Mouse (Mus musculus) midbrain, embryonic 12.5 days (tissue): ENCODE measurements around the gene H3f3b. TPM values are rescaled to one million over a fixed set of nuclear protein-coding genes. Genes with fewer than 3 reads are reported as not detected.
A peak's percentile ranks its signal among the peaks of the same experiment; 100 is the strongest.
"Not testable (repeated sequence)": the region's sequence is repeated elsewhere in the genome, so short reads cannot be mapped to it uniquely, and the experiment has no call there.

Experiments
- ATAC-seq: fragments of 200-750 bp; cut with Nextera tagmentation; 2 replicates; pipeline ENCODE4 v1.8.0; 2017; ENCODE audit warnings: low read depth, moderate TSS enrichment, moderate library complexity; ENCODE audit not compliant: low FRiP score
- H3K27ac ChIP-seq: fragments of 300-500 bp; sonication (generic); replicated peaks from 2 replicates; pipeline ENCODE4 v1.5.1; 2016; ENCODE audit warnings: mild to moderate bottlenecking
- H3K27me3 ChIP-seq: fragments of 300-500 bp; sonication (generic); 2 replicates; pipeline ENCODE4 v1.6.1; 2016; ENCODE audit warnings: mild to moderate bottlenecking
- H3K36me3 ChIP-seq: fragments of 300-500 bp; sonication (generic); 2 replicates; pipeline ENCODE4 v1.6.1; 2016
- H3K4me1 ChIP-seq: fragments of 300-500 bp; sonication (generic); 2 replicates; pipeline ENCODE4 v1.6.1; 2016
- H3K4me2 ChIP-seq: fragments of 300-500 bp; sonication (generic); replicated peaks from 2 replicates; pipeline ENCODE4 v1.6.1; 2016; ENCODE audit warnings: mild to moderate bottlenecking, moderate library complexity
- H3K4me3 ChIP-seq: fragments of 300-500 bp; sonication (generic); 2 replicates; pipeline ENCODE4 v1.5.1; 2016; ENCODE audit warnings: mild to moderate bottlenecking
- H3K9ac ChIP-seq: fragments of 300-500 bp; sonication (generic); replicated peaks from 2 replicates; pipeline ENCODE4 v1.6.1; 2016; ENCODE audit warnings: mild to moderate bottlenecking, moderate library complexity
- H3K9me3 ChIP-seq: fragments of 300-500 bp; sonication (generic); 2 replicates; pipeline ENCODE4 v1.6.1; 2016; ENCODE audit warnings: mild to moderate bottlenecking
- WGBS: fragments of 180-500 bp; shearing (Covaris S2); methylation state at CpG from one replicate; pipeline ENCODE4 v1.1.7; 2016; 5-methylcytosine and 5-hydroxymethylcytosine counted together
- polyA plus RNA-seq: library from polyadenylated mRNA; unstranded; fragments of >200 nt; fragmentation: Nextera tagmentation; extraction: Ambion mirVana; gene quantifications from 2 replicates; pipeline ENCODE4 v1.2.1, GENCODE M21; 2016

Gene H3f3b
- polyA plus RNA-seq, 1 experiment from 2014 or later: 2,249 TPM

DNA sequence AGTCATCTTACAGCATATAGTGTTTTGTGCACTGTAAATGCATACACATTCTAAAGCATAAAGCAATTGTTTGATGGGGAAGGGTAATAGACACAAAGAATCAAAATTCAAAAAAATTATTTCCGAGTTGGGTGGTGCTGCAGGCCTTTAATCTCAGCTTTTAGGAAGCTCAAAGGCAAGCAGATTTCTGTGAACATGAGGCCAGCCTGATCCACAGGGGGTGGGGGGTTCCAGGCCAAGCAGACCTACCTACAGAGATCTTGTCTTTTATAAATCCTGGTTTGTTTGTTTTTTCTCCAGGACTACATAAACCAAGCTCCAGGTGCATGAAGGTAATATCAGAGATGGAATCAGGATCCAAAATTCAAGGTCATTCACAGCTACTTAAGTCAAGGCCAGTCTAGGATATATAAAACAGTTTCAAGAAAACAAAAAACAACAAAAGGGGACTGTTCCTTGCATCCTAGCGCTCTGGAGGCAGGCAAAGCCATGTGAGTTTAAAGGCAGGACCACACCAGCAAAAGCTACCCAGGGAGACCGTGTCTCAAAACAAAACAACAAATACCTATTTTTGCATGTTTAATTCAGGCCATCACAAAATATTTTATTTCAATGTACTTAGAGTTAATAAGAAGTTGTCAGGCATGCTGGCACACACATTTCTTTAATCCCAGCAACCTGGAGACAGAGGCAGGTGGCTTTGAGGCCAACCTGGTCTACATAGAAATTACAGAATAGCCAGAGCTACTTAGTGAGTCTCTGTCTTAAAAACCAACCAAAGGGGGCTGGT lies 2.5 kb downstream of the H3f3b start:
- no peak overlapping the region for H3K4me3 ChIP-seq
- H3K4me2 ChIP-seq: no peak overlapping the region
- 87% methylated on average over 3 of the region's 3 CpGs for WGBS
- H3K9ac ChIP-seq: no peak overlapping the region
- peak overlapping the region; percentile 52; the same call in 1 of the 2 replicates for H3K27ac ChIP-seq
- no peak for ATAC-seq
- H3K9me3 ChIP-seq: no peaks in the 10 kb centered on the region
- no peaks in the 10 kb centered on the region for H3K27me3 ChIP-seq
- H3K4me1 ChIP-seq: peaks cover 17% of the 10 kb centered on the region
- 0 out of 2 replicates have a peak, but pooled peaks cover 10% of the 10 kb centered on the region for H3K36me3 ChIP-seq

DNA sequence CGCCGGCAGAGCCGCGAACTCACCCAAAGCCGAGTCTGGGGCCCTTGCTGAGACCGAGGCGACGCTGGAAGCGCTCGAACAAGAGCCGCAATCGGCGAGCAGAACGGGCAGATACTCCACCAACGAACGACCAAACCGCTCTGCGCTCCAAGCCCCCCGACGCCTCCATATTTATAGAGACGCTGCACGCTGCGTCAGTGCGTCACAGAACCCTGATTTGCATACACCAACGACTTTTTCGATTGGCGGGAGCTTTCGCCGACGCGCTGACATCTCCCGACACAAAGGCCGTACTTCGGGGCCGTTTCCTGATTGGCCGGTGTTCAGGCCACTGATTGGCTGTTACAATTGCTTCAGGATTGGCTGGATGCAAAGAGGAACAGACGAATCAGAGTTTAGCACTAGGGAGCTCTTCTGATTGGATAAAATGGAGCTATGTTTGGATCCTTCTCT lies 3.4 kb downstream of the H3f3b start:
- Histone ChIP-seq H3K4me1 (peaks cover 12% of the 10 kb centered on the region), H3K9me3 (no peaks in the 10 kb centered on the region), H3K27me3 (no peaks in the 10 kb centered on the region), H3K9ac (peak overlapping the region; percentile 100), H3K4me3 (peak overlapping the region; percentile 83), H3K4me2 (peak overlapping the region; percentile 59), H3K36me3 (0 out of 2 replicates have a peak, but pooled peaks cover 10% of the 10 kb centered on the region), H3K27ac (peak overlapping the region; percentile 99)
- ATAC-seq: peak; percentile 93
- under 1% methylated on average over 37 of the region's 37 CpGs for WGBS

DNA sequence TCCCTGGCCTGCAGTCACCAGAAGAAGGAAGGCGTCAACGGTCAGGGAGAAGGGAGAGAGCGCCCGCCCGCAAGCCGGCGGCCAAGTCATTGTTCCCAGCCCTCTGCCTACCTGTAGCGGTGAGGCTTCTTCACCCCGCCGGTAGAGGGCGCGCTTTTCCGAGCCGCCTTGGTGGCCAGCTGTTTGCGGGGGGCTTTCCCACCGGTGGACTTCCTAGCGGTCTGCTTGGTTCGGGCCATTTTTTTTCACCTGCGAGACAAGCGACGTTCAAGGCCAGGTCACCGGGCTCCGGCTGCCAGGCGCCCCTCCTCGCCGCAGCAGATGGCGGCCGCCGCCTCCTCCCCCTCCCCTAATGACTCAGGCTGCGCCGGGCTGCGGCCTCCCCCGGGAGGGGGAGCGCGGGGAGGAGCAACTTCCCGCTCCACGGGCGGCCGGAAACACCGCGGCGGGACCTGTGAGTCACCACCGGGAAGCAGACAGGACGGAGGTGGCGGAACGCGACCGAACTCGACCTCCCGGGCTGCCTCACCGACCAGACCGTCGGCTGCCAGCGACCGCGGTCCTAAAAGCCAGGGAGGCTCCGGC lies 3.9 kb downstream of the H3f3b start:
- Histone ChIP-seq H3K4me2 (peak overlapping the region; percentile 59), H3K36me3 (0 out of 2 replicates have a peak, but pooled peaks cover 10% of the 10 kb centered on the region), H3K27ac (peak overlapping the region; percentile 99), H3K27me3 (no peaks in the 10 kb centered on the region), H3K4me3 (peak overlapping the region; percentile 83), H3K9ac (peak overlapping the region; percentile 100), H3K9me3 (no peaks in the 10 kb centered on the region), H3K4me1 (peaks cover 12% of the 10 kb centered on the region)
- under 1% methylated on average over 53 of the region's 57 CpGs for WGBS
- ATAC-seq: peak; percentile 67

DNA sequence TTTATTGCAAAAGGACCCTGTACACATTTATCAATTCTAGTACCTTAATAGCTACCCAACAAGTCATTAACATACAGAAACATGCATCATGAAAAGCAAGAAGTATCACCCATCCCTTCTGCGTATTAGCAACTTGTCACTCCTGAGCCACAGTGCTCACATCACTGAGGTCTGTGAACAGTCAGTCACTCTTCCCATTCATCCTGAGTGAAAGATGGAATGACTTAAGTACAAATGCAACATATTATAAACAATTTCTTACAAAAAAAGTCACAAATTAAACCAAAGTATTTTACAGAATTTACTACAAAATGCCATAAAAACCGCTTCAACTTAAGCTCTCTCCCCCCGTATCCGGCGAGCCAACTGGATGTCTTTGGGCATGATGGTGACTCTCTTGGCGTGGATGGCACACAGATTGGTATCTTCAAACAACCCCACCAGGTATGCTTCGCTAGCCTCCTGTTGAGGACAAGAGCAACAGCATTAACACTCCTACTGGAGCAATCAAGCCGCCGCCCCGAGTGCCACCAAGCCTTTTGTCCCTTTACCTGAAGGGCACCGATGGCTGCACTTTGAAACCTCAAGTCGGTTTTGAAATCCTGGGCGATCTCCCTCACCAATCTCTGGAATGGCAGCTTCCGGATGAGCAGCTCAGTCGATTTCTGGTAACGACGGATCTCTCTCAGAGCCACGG lies 4.5 kb downstream of the H3f3b start:
- Histone ChIP-seq H3K4me1 (peaks cover 12% of the 10 kb centered on the region), H3K9ac (peak overlapping the region; percentile 100), H3K4me2 (peak overlapping the region; percentile 59), H3K36me3 (0 out of 2 replicates have a peak, but pooled peaks cover 10% of the 10 kb centered on the region), H3K4me3 (peak overlapping the region; percentile 83), H3K27ac (peak overlapping the region; percentile 99)
- not testable (repeated sequence) for H3K27me3 ChIP-seq, H3K9me3 ChIP-seq, ATAC-seq
- WGBS: 7% methylated on average over 18 of the region's 18 CpGs

DNA sequence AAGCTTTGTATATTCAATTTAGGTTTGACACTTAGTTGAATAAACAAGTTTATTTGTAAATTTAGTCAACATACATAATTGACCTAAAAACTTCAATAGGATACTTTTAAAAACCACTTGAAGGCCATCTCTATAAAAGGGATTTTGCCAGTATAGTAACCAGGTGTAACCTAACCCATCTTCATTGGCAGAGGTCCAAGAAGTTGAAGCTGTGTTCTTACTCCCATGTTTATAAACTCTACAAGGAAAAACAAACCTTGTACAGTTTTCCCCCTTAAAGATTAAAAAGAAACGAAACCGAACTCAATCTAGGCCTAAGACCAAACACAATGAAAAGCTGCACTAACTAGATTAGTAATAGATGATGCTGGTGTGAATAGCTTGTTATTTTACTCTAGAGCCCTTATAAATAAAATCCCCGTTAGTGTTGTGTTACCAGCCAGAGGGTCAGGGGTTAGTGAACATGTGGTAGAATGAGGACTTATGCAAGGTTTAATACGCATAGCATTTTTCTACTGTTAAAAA lies 5.4 kb downstream of the H3f3b start:
- H3K4me3 ChIP-seq: peak overlapping the region; percentile 83
- 0 out of 2 replicates have a peak, but pooled peaks cover 10% of the 10 kb centered on the region for H3K36me3 ChIP-seq
- peaks cover 12% of the 10 kb centered on the region for H3K4me1 ChIP-seq
- 78% methylated on average over 4 of the region's 4 CpGs for WGBS
- ATAC-seq: no peak
- H3K9ac ChIP-seq: peak overlapping the region; percentile 35; the same call in 1 of the 2 replicates
- peak overlapping the region; percentile 59 for H3K4me2 ChIP-seq
- no peaks in the 10 kb centered on the region for H3K27me3 ChIP-seq
- H3K27ac ChIP-seq: no peak overlapping the region
- no peaks in the 10 kb centered on the region for H3K9me3 ChIP-seq

DNA sequence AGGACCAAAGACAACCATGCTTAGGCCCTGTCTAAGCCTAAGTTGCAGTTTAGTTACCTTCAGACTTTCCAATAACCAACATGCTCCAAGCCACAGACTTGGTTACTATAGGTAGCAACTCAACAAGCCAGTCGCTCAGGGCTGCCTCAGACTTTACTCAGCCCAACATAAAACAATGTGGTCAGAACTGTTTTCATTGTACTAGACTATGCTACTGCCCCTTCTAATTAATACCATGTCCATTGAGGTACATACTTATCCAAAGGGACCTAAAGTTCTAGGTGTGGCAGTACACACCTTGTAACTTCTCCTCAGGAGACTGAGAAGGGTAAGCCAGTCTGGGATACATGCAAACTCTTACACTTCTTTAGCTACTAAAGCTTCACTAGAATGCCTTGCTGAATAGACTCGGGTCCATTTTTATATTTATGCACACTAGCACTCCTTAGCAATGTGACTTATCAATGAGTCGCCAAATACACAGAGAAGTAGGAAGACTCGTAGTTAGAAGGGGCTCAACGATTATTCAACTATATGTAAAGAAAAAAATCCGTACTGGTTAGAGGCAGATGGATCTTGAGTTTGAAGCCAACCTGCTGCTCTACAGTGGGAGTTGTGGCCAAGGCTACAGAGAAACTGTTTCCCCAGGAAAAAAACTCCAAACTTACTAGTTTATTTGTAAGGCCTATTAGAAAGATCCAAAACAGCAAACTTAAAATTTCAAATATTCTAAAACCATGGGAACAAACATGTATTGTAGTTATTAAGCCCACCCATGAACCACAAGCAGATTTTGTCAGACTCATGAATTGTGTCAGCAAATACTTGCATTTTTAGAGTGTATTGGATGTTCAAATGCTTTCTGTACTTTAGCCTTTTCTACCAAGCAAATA lies 6.2 kb downstream of the H3f3b start:
- Histone ChIP-seq H3K9me3 (no peaks in the 10 kb centered on the region), H3K36me3 (0 out of 2 replicates have a peak, but pooled peaks cover 10% of the 10 kb centered on the region), H3K27me3 (no peaks in the 10 kb centered on the region), H3K9ac (no peak overlapping the region), H3K4me1 (peaks cover 12% of the 10 kb centered on the region), H3K4me2 (peak overlapping the region; percentile 59), H3K27ac (no peak overlapping the region), H3K4me3 (0 out of 2 replicates have a peak overlapping the region, but pooled peaks have one; percentile 3)
- WGBS: 84% methylated on average over 6 of the region's 6 CpGs
- no peak for ATAC-seq

DNA sequence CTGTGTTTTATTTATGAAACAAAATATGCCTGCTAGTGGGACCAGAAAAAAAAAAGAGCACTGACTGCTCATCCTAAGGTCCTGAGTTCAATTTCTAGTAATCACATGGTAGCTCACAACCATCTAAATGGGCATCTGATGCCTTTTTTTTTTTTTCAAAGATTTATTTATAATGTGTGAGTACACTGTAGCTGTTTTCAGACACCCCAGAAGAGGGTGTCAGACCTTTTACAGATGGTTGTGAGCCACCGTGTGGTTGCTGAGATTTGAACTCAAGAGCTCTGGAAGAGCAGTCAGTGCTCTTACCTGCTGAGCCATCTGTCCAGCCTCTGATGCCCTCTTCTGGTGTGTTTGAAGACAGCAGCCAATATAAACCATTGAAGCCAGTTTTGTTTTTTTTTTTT lies 7.2 kb downstream of the H3f3b start:
- H3K9me3 ChIP-seq: no peaks in the 10 kb centered on the region
- H3K36me3 ChIP-seq: 0 out of 2 replicates have a peak, but pooled peaks cover 10% of the 10 kb centered on the region
- no peak overlapping the region for H3K4me2 ChIP-seq
- no peak overlapping the region for H3K4me3 ChIP-seq
- H3K9ac ChIP-seq: no peak overlapping the region
- no peak overlapping the region for H3K27ac ChIP-seq
- no peak for ATAC-seq
- WGBS: 51% methylated on average over 1 of the region's 1 CpGs
- no peaks in the 10 kb centered on the region for H3K27me3 ChIP-seq
- H3K4me1 ChIP-seq: peaks cover 12% of the 10 kb centered on the region

DNA sequence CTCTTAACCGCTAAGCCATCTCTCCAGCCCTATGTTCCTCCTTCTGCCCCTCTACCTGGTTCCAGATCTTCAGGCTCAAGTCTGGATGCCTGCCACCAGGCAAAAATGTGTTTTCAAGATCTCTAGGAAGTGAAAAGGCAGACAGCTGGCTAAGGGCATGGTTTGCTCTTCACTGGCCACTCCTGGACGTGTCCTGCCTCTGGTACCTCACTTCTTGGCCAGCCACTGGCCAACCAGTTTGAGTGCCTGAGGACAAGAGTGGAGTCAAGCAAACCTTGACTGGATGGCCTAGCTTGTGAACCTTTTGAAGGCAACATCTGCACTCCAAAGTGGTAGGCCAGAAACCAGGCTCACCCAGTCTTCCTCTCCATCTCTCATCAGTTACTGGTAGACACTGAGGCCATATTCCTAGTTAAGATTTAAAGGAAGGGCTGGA lies 7.8 kb downstream of the H3f3b start:
- H3K4me1 ChIP-seq: peaks cover 12% of the 10 kb centered on the region
- 82% methylated on average over 2 of the region's 2 CpGs for WGBS
- H3K9ac ChIP-seq: no peak overlapping the region
- 0 out of 2 replicates have a peak, but pooled peaks cover 10% of the 10 kb centered on the region for H3K36me3 ChIP-seq
- no peaks in the 10 kb centered on the region for H3K9me3 ChIP-seq
- no peak for ATAC-seq
- H3K4me3 ChIP-seq: no peak overlapping the region
- H3K27me3 ChIP-seq: no peaks in the 10 kb centered on the region
- H3K4me2 ChIP-seq: no peak overlapping the region
- no peak overlapping the region for H3K27ac ChIP-seq

DNA sequence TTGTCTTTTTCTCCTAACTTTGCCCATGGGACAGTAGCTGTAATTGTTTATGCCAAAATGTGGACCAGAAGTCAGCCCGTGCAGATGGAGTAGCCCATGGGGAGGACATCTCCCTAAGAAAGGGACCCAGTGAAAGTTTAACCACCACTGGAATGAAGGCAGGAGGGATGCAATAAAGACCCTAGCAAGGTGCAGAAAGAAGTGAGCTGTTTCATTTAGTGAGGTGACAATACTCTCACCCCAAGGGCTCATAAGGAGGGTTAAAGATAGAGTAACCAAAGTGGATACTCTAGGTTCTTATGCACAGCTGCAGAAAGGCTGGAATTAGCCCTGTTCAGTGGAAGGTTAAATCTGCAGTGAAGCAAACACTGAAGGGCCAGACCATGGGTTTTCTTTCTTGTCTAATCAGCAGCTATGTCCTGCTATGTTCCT lies 8.4 kb downstream of the H3f3b start:
- H3K4me3 ChIP-seq: no peak overlapping the region
- 0 out of 2 replicates have a peak, but pooled peaks cover 10% of the 10 kb centered on the region for H3K36me3 ChIP-seq
- H3K9ac ChIP-seq: no peak overlapping the region
- no peak overlapping the region for H3K4me2 ChIP-seq
- H3K9me3 ChIP-seq: no peaks in the 10 kb centered on the region
- H3K4me1 ChIP-seq: peaks cover 16% of the 10 kb centered on the region
- 68% methylated on average over 1 of the region's 1 CpGs for WGBS
- H3K27ac ChIP-seq: no peak overlapping the region
- H3K27me3 ChIP-seq: no peaks in the 10 kb centered on the region
- ATAC-seq: no peak

DNA sequence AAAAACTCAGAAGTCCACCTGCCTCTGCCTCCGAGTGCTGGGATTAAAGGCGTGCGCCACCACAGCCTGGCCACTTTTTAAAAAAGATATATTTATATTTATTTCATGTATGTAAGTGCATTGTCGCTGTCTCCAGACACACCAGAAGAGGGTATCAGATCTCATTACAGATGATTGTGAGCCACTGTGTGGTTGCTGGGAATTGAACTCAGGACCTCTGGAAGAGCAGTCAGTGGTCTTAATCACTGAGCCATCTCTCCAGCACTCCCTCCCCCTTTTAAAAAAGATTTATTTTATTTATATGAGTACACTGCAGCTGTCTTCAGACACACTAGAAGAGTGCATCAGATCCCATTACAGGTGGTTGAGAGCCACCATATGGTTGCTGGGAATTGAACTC lies 8.9 kb downstream of the H3f3b start:
- not testable (repeated sequence) for H3K27me3 ChIP-seq, ATAC-seq, H3K27ac ChIP-seq, H3K4me3 ChIP-seq, H3K9me3 ChIP-seq, H3K4me2 ChIP-seq, H3K9ac ChIP-seq
- WGBS: 94% methylated on average over 4 of the region's 4 CpGs
- 0 out of 2 replicates have a peak, but pooled peaks cover 10% of the 10 kb centered on the region for H3K36me3 ChIP-seq
- peaks cover 16% of the 10 kb centered on the region for H3K4me1 ChIP-seq

DNA sequence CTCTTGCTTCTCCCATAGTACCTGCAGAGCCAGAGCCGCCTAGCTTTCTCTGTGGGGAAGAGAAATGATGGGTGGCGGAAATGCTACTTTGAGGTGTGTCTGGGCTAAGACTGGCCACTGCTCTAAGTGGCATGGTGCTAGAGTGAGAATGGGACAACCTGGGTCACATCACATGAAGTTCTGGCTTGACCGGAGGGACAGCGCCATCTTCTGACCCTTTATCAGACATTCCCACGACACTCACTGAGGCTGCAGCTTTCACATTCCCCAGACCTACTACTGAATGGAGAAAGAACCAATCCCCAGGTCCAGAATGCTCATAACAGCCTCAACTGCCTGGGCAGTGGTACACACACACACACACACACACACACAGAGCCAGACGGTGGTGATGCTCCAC lies 9.7 kb downstream of the H3f3b start:
- Histone ChIP-seq H3K36me3 (0 out of 2 replicates have a peak, but pooled peaks cover 10% of the 10 kb centered on the region), H3K4me2 (no peak overlapping the region), H3K9ac (no peak overlapping the region), H3K4me1 (peaks cover 18% of the 10 kb centered on the region), H3K27ac (no peak overlapping the region), H3K27me3 (0 out of 2 replicates have a peak, but pooled peaks cover 5% of the 10 kb centered on the region), H3K9me3 (no peaks in the 10 kb centered on the region), H3K4me3 (no peak overlapping the region)
- 32% methylated on average over 6 of the region's 6 CpGs for WGBS
- ATAC-seq: no peak
